ENCODE assay signal across 9 mouse cellular contexts in genomic region chr3:84732016-84732502, GRCm38 (mm10).
DNase-seq lines count a peak whose midpoint lies in the region; ATAC-seq lines count a peak whose summit lies in the region.
"Had no signal": no experiment of that assay in that cellular context is flagged by ENCODE, and none has a peak within 500 bp of the region (broad histone marks: within the 10 kb centered on the region; RNA-seq: fewer than 3 reads in every experiment).

No protein-coding gene starts in this region.

- WGBS in forebrain, embryonic 14.5 days = 2% methylated on average over 20 of the region's 20 CpGs
- 10% methylated on average over 20 of the region's 20 CpGs for WGBS in liver, embryonic 15.5 days (ENCODE audit: insufficient replicate concordance)
- 12% methylated on average over 20 of the region's 20 CpGs for WGBS in stomach, embryonic 16.5 days

- H3K27ac ChIP-seq in forebrain, embryonic 14.5 days (ENCODE audit: low read depth, low read length) = peak overlapping the region; percentile 68; the same call in 1 of the 2 replicates
- no peak overlapping the region for H3K27ac ChIP-seq in liver, embryonic 15.5 days (replicated peaks)
- H3K27ac ChIP-seq in stomach, embryonic 16.5 days (ENCODE audit: low read length) = no peak overlapping the region
- H3K27ac ChIP-seq: macrophage had no signal

- H3K9me3 ChIP-seq in forebrain, embryonic 14.5 days (replicated peaks; ENCODE audit: control insufficient read depth, low read length) = no peaks in the 10 kb centered on the region
- no peaks in the 10 kb centered on the region for H3K9me3 ChIP-seq in liver, embryonic 15.5 days (replicated peaks)
- H3K9me3 ChIP-seq in stomach, embryonic 16.5 days (replicated peaks; ENCODE audit: control insufficient read depth, low read length) = no peaks in the 10 kb centered on the region

- H3K9ac ChIP-seq in forebrain, embryonic 14.5 days (ENCODE audit: low read length) = peak overlapping the region; percentile 22
- H3K9ac ChIP-seq in liver, embryonic 15.5 days = no peak overlapping the region
- H3K9ac ChIP-seq in stomach, embryonic 16.5 days (ENCODE audit: low read length) = peak overlapping the region; percentile 8

- H3K4me1 ChIP-seq in forebrain, embryonic 14.5 days (ENCODE audit: control insufficient read depth, insufficient read depth, low read length) = peaks cover 15% of the 10 kb centered on the region
- H3K4me1 ChIP-seq in liver, embryonic 15.5 days (replicated peaks) = 0 out of 2 replicates have a peak, but pooled peaks cover 8% of the 10 kb centered on the region
- peaks cover 8% of the 10 kb centered on the region for H3K4me1 ChIP-seq in stomach, embryonic 16.5 days (ENCODE audit: control insufficient read depth, insufficient read depth, low read length)

- H3K4me2 ChIP-seq in forebrain, embryonic 14.5 days (ENCODE audit: low read length) = peak overlapping the region; percentile 52
- H3K4me2 ChIP-seq in liver, embryonic 15.5 days = peak overlapping the region; percentile 46
- peak overlapping the region; percentile 47 for H3K4me2 ChIP-seq in stomach, embryonic 16.5 days (ENCODE audit: low read depth, low read length)

- no peaks in the 10 kb centered on the region for H3K27me3 ChIP-seq in forebrain, embryonic 14.5 days (replicated peaks; ENCODE audit: control insufficient read depth, insufficient read depth, low read length)
- peaks cover 59% of the 10 kb centered on the region for H3K27me3 ChIP-seq in liver, embryonic 15.5 days
- H3K27me3 ChIP-seq in stomach, embryonic 16.5 days (ENCODE audit: control insufficient read depth, insufficient read depth, low read length) = no peaks in the 10 kb centered on the region

- peak; percentile 81 for ATAC-seq in forebrain, embryonic 14.5 days
- ATAC-seq in liver, embryonic 15.5 days (ENCODE audit: insufficient read depth) = no peak
- ATAC-seq in stomach, embryonic 16.5 days (ENCODE audit: insufficient read depth, low FRiP score) = no peak

- no peaks in the 10 kb centered on the region for H3K36me3 ChIP-seq in forebrain, embryonic 14.5 days (ENCODE audit: control insufficient read depth, insufficient read depth, low read length)
- no peaks in the 10 kb centered on the region for H3K36me3 ChIP-seq in liver, embryonic 15.5 days (replicated peaks)
- no peaks in the 10 kb centered on the region for H3K36me3 ChIP-seq in stomach, embryonic 16.5 days (ENCODE audit: control insufficient read depth, insufficient read depth, low read length)

- peak overlapping the region; percentile 18 for H3K4me3 ChIP-seq in forebrain, embryonic 14.5 days (ENCODE audit: low read depth, low read length)
- H3K4me3 ChIP-seq in liver, embryonic 15.5 days (replicated peaks) = no peak overlapping the region; the same call in 1 of the 2 replicates
- H3K4me3 ChIP-seq in stomach, embryonic 16.5 days (replicated peaks; ENCODE audit: low read length) = peak overlapping the region; percentile 11

- DNase-seq in kidney, postnatal 4 days = peak; percentile 11 to 29
- DNase-seq in kidney, adult 9 months = no peak
- peak; percentile 45 for DNase-seq in brain, embryonic 18.5 days (ENCODE audit: low read depth, low spot score)
- DNase-seq in forebrain, embryonic 14.5 days (ENCODE audit: low spot score) = peak; percentile 73
- DNase-seq in adrenal gland, adult 2 months = no peak
- no peak for DNase-seq in gastrocnemius, postnatal 10 days

Comparison
In these comparisons a context has a peak if more than half of its experiments do, and no peak if none do; other contexts are left out.
1. DNase-seq: peak in kidney, postnatal 4 days (2 of 2), brain, embryonic 18.5 days (single experiment) and forebrain, embryonic 14.5 days (single experiment); none in kidney, adult 9 months (single experiment), adrenal gland, adult 2 months (single experiment) and gastrocnemius, postnatal 10 days (single experiment).
2. Peak in every context shown above with its lines, with median percentiles within 50 percentile points of each other: H3K4me2 ChIP-seq.